Mouse (Mus musculus) midbrain, embryonic 15.5 days (tissue): Measurements from ENCODE around the gene Atf1. TPM values are rescaled to one million over a fixed set of nuclear protein-coding genes. Genes with fewer than 3 reads are reported as not detected.

Source experiments
- ATAC-seq: fragments of 200-750 bp; cut with Nextera tagmentation; replicated peaks from 2 replicates; pipeline ENCODE4 v1.8.0; 2017; ENCODE audit warnings: moderate TSS enrichment
- H3K27ac ChIP-seq: fragments of 300-500 bp; sonication (generic); 2 replicates; pipeline ENCODE4 v1.5.1; 2015; ENCODE audit warnings: mild to moderate bottlenecking, inconsistent platforms
- H3K27me3 ChIP-seq: fragments of 300-500 bp; sonication (generic); replicated peaks from 2 replicates; pipeline ENCODE4 v1.6.1; 2015; ENCODE audit warnings: inconsistent platforms
- H3K36me3 ChIP-seq: fragments of 300-500 bp; sonication (generic); replicated peaks from 2 replicates; pipeline ENCODE4 v1.6.1; 2015; ENCODE audit warnings: inconsistent platforms
- H3K4me1 ChIP-seq: fragments of 300-500 bp; sonication (generic); 2 replicates; pipeline ENCODE4 v1.6.1; 2015; ENCODE audit warnings: inconsistent platforms
- H3K4me2 ChIP-seq: fragments of 300-500 bp; sonication (generic); 2 replicates; pipeline ENCODE4 v1.6.1; 2015; ENCODE audit warnings: inconsistent platforms, mild to moderate bottlenecking, moderate library complexity
- H3K4me3 ChIP-seq: fragments of 300-500 bp; sonication (generic); 2 replicates; pipeline ENCODE4 v1.5.1; 2015; ENCODE audit warnings: mild to moderate bottlenecking, inconsistent platforms
- H3K9ac ChIP-seq: fragments of 300-500 bp; sonication (generic); 2 replicates; pipeline ENCODE4 v1.6.1; 2015; ENCODE audit warnings: mild to moderate bottlenecking, inconsistent platforms
- H3K9me3 ChIP-seq: fragments of 300-500 bp; sonication (generic); 2 replicates; pipeline ENCODE4 v1.6.1; 2016; ENCODE audit warnings: inconsistent platforms
- WGBS: fragments of 180-500 bp; shearing (Covaris S2); methylation state at CpG from one replicate; pipeline ENCODE4 v1.1.7; 2015; ENCODE audit warnings: mixed read lengths; 5-methylcytosine and 5-hydroxymethylcytosine counted together
- polyA plus RNA-seq: library from polyadenylated mRNA; unstranded; fragments of >200 nt; fragmentation: Nextera tagmentation; extraction: Ambion mirVana; gene quantifications from 2 replicates; pipeline ENCODE4 v1.2.1, GENCODE M21; 2015

Atf1 gene
- polyA plus RNA-seq, 1 experiment from 2014 or later: 16.0 TPM

GRCm38 (mm10) chr15:100188962-100189404, 38.6 kb upstream of the Atf1 start:
- Histone ChIP-seq H3K9me3 (no peaks in the 10 kb centered on the region), H3K9ac (no peak overlapping the region), H3K27ac (no peak overlapping the region), H3K4me1 (no peaks in the 10 kb centered on the region), H3K4me3 (no peak overlapping the region), H3K27me3 (no peaks in the 10 kb centered on the region), H3K4me2 (no peak overlapping the region), H3K36me3 (peaks cover 69% of the 10 kb centered on the region)
- no peak for ATAC-seq
- 87% methylated on average over 14 of the region's 14 CpGs for WGBS

- no peaks in the 10 kb centered on the region for H3K27me3 ChIP-seq
- H3K9ac ChIP-seq: no peak overlapping the region
- no peak overlapping the region for H3K4me3 ChIP-seq
- no peaks in the 10 kb centered on the region for H3K4me1 ChIP-seq
- 98% methylated on average over 5 of the region's 5 CpGs for WGBS
- no peak for ATAC-seq
- no peak overlapping the region for H3K4me2 ChIP-seq
- peaks cover 72% of the 10 kb centered on the region for H3K36me3 ChIP-seq
- no peaks in the 10 kb centered on the region for H3K9me3 ChIP-seq
- no peak overlapping the region for H3K27ac ChIP-seq
Observed at GRCm38 (mm10) chr15:100190083-100190482, 37.5 kb upstream of the Atf1 start.

GRCm38 (mm10) chr15:100198983-100199745, 28.5 kb upstream of the Atf1 start:
- whole genome bisulfite sequencing: 93% methylated on average over 11 of the region's 11 CpGs
- H3K27me3 ChIP-seq: no peaks in the 10 kb centered on the region
- no peak overlapping the region for H3K4me2 ChIP-seq
- H3K9ac ChIP-seq: no peak overlapping the region
- ATAC-seq: no peak
- H3K4me3 ChIP-seq: no peak overlapping the region
- no peak overlapping the region for H3K27ac ChIP-seq
- peaks cover 57% of the 10 kb centered on the region for H3K36me3 ChIP-seq
- H3K4me1 ChIP-seq: no peaks in the 10 kb centered on the region
- H3K9me3 ChIP-seq: no peaks in the 10 kb centered on the region

GRCm38 (mm10) chr15:100199790-100200189, 27.8 kb upstream of the Atf1 start:
- no peak overlapping the region for H3K9ac ChIP-seq
- no peak for ATAC-seq
- peaks cover 54% of the 10 kb centered on the region for H3K36me3 ChIP-seq
- no peaks in the 10 kb centered on the region for H3K27me3 ChIP-seq
- WGBS: 89% methylated on average over 3 of the region's 3 CpGs
- no peak overlapping the region for H3K4me3 ChIP-seq
- H3K4me1 ChIP-seq: no peaks in the 10 kb centered on the region
- no peak overlapping the region for H3K27ac ChIP-seq
- no peaks in the 10 kb centered on the region for H3K9me3 ChIP-seq
- no peak overlapping the region for H3K4me2 ChIP-seq

GRCm38 (mm10) chr15:100201806-100202205, 25.8 kb upstream of the Atf1 start:
- WGBS: 89% methylated on average over 3 of the region's 3 CpGs
- Histone ChIP-seq H3K36me3 (peaks cover 48% of the 10 kb centered on the region), H3K4me3 (no peak overlapping the region), H3K9me3 (no peaks in the 10 kb centered on the region), H3K27ac (no peak overlapping the region), H3K9ac (no peak overlapping the region), H3K4me1 (no peaks in the 10 kb centered on the region), H3K27me3 (no peaks in the 10 kb centered on the region), H3K4me2 (no peak overlapping the region)
- no peak for ATAC-seq

GRCm38 (mm10) chr15:100202431-100203015, 25.1 kb upstream of the Atf1 start:
- Histone ChIP-seq H3K27ac (no peak overlapping the region), H3K27me3 (no peaks in the 10 kb centered on the region), H3K9ac (no peak overlapping the region), H3K4me2 (no peak overlapping the region), H3K4me1 (no peaks in the 10 kb centered on the region), H3K4me3 (no peak overlapping the region), H3K36me3 (peaks cover 50% of the 10 kb centered on the region), H3K9me3 (no peaks in the 10 kb centered on the region)
- WGBS: 94% methylated on average over 4 of the region's 4 CpGs
- ATAC-seq: no peak

- H3K9ac ChIP-seq: no peak overlapping the region
- H3K4me1 ChIP-seq: no peaks in the 10 kb centered on the region
- H3K36me3 ChIP-seq: peaks cover 49% of the 10 kb centered on the region
- WGBS: 97% methylated on average over 1 of the region's 1 CpGs
- no peak overlapping the region for H3K4me3 ChIP-seq
- ATAC-seq: no peak
- no peak overlapping the region for H3K4me2 ChIP-seq
- H3K27ac ChIP-seq: no peak overlapping the region
- H3K9me3 ChIP-seq: no peaks in the 10 kb centered on the region
- no peaks in the 10 kb centered on the region for H3K27me3 ChIP-seq
Observed at GRCm38 (mm10) chr15:100204574-100204973, 23.0 kb upstream of the Atf1 start.

GRCm38 (mm10) chr15:100210013-100210412, 17.6 kb upstream of the Atf1 start:
- no peaks in the 10 kb centered on the region for H3K27me3 ChIP-seq
- H3K4me3 ChIP-seq: no peak overlapping the region
- no peaks in the 10 kb centered on the region for H3K4me1 ChIP-seq
- no peak overlapping the region for H3K9ac ChIP-seq
- ATAC-seq: no peak
- H3K27ac ChIP-seq: no peak overlapping the region
- no peak overlapping the region for H3K4me2 ChIP-seq
- H3K9me3 ChIP-seq: no peaks in the 10 kb centered on the region
- 95% methylated on average over 3 of the region's 3 CpGs for WGBS
- peaks cover 69% of the 10 kb centered on the region for H3K36me3 ChIP-seq

- 95% methylated on average over 2 of the region's 2 CpGs for WGBS
- no peak for ATAC-seq
- Histone ChIP-seq H3K36me3 (peaks cover 65% of the 10 kb centered on the region), H3K27me3 (no peaks in the 10 kb centered on the region), H3K27ac (no peak overlapping the region), H3K4me3 (no peak overlapping the region), H3K9me3 (no peaks in the 10 kb centered on the region), H3K9ac (no peak overlapping the region), H3K4me1 (no peaks in the 10 kb centered on the region), H3K4me2 (no peak overlapping the region)
Observed at GRCm38 (mm10) chr15:100213339-100213738, 14.3 kb upstream of the Atf1 start.

GRCm38 (mm10) chr15:100215092-100215491, 12.5 kb upstream of the Atf1 start:
- no peak overlapping the region for H3K9ac ChIP-seq
- no peak overlapping the region for H3K27ac ChIP-seq
- H3K27me3 ChIP-seq: no peaks in the 10 kb centered on the region
- ATAC-seq: no peak
- H3K36me3 ChIP-seq: peaks cover 55% of the 10 kb centered on the region
- WGBS: 95% methylated on average over 11 of the region's 11 CpGs
- H3K4me1 ChIP-seq: no peaks in the 10 kb centered on the region
- H3K4me2 ChIP-seq: no peak overlapping the region
- H3K9me3 ChIP-seq: no peaks in the 10 kb centered on the region
- no peak overlapping the region for H3K4me3 ChIP-seq

GRCm38 (mm10) chr15:100216173-100216572, 11.4 kb upstream of the Atf1 start:
- Histone ChIP-seq H3K27ac (no peak overlapping the region), H3K9ac (no peak overlapping the region), H3K9me3 (no peaks in the 10 kb centered on the region), H3K4me1 (no peaks in the 10 kb centered on the region), H3K4me2 (no peak overlapping the region), H3K4me3 (no peak overlapping the region), H3K36me3 (peaks cover 45% of the 10 kb centered on the region), H3K27me3 (no peaks in the 10 kb centered on the region)
- WGBS: 94% methylated on average over 9 of the region's 9 CpGs
- ATAC-seq: no peak

GRCm38 (mm10) chr15:100218018-100218417, 9.6 kb upstream of the Atf1 start:
- H3K9ac ChIP-seq: no peak overlapping the region
- no peaks in the 10 kb centered on the region for H3K27me3 ChIP-seq
- H3K9me3 ChIP-seq: no peaks in the 10 kb centered on the region
- H3K36me3 ChIP-seq: peaks cover 28% of the 10 kb centered on the region
- no peak overlapping the region for H3K4me3 ChIP-seq
- WGBS: 92% methylated on average over 3 of the region's 3 CpGs
- H3K4me2 ChIP-seq: no peak overlapping the region
- no peaks in the 10 kb centered on the region for H3K4me1 ChIP-seq
- H3K27ac ChIP-seq: no peak overlapping the region
- no peak for ATAC-seq

- no peak overlapping the region for H3K9ac ChIP-seq
- no peaks in the 10 kb centered on the region for H3K9me3 ChIP-seq
- no peak overlapping the region for H3K27ac ChIP-seq
- no peak overlapping the region for H3K4me3 ChIP-seq
- no peaks in the 10 kb centered on the region for H3K27me3 ChIP-seq
- 84% methylated on average over 1 of the region's 1 CpGs for WGBS
- H3K4me2 ChIP-seq: no peak overlapping the region
- H3K4me1 ChIP-seq: no peaks in the 10 kb centered on the region
- ATAC-seq: no peak
- H3K36me3 ChIP-seq: peaks cover 21% of the 10 kb centered on the region; the same call in 1 of the 2 replicates
Observed at GRCm38 (mm10) chr15:100219396-100219795, 8.2 kb upstream of the Atf1 start.
